25 mouse cellular contexts compared by ENCODE assay signal in genomic region chr11:79074611-79075010, GRCm38 (mm10).
A peak's percentile ranks its signal among the peaks of the same experiment; 100 is the strongest.
DNase-seq lines count a peak whose midpoint lies in the region; ATAC-seq and TF ChIP-seq lines count a peak whose summit lies in the region.
"Had no signal": no experiment of that assay in that cellular context is flagged by ENCODE, and none has a peak within 500 bp of the region (broad histone marks: within the 10 kb centered on the region; RNA-seq: fewer than 3 reads in every experiment).

No protein-coding gene starts in this region.

- H3K4me1 ChIP-seq in heart, embryonic 10.5 days = peaks cover 76% of the 10 kb centered on the region
- peaks cover 79% of the 10 kb centered on the region for H3K4me1 ChIP-seq in liver, embryonic 13.5 days (replicated peaks)
- peaks cover 40% of the 10 kb centered on the region for H3K4me1 ChIP-seq in liver, postnatal 0 days (ENCODE audit: insufficient read depth)
- peaks cover 100% of the 10 kb centered on the region for H3K4me1 ChIP-seq in megakaryocyte, embryonic 14.5 days

- H3K9me3 ChIP-seq in heart, embryonic 10.5 days = no peaks in the 10 kb centered on the region
- H3K9me3 ChIP-seq in liver, embryonic 13.5 days (replicated peaks) = no peaks in the 10 kb centered on the region
- H3K9me3 ChIP-seq in liver, postnatal 0 days (ENCODE audit: low read length) = no peaks in the 10 kb centered on the region
- H3K9me3 ChIP-seq in megakaryocyte, embryonic 14.5 days = no peaks in the 10 kb centered on the region
- H3K9me3 ChIP-seq: embryonic facial prominence, embryonic 13.5 days; embryonic facial prominence, embryonic 15.5 days; forebrain, embryonic 10.5 days; forebrain, embryonic 12.5 days had no signal

- WGBS in heart, embryonic 10.5 days = 87% methylated on average over 3 of the region's 3 CpGs
- 64% methylated on average over 3 of the region's 3 CpGs for WGBS in liver, embryonic 13.5 days (ENCODE audit: insufficient replicate concordance)
- 64% methylated on average over 3 of the region's 3 CpGs for whole genome bisulfite sequencing in liver, postnatal 0 days (ENCODE audit: insufficient replicate concordance)

- DNase-seq in heart, embryonic 10.5 days (ENCODE audit: low spot score) = no peak
- no peak for DNase-seq in heart, adult 9 months (ENCODE audit: low spot score in 2 of 2)
- no peak for DNase-seq in liver, embryonic 13.5 days
- no peak for DNase-seq in liver, postnatal 0 days
- DNase-seq in adrenal gland, postnatal 25 days = no peak
- DNase-seq: adrenal gland, adult 8-10 months; adrenal gland, postnatal 14 days; cerebellum, adult 11 months; cerebellum, adult 18-20 months; cerebellum, adult 8-10 months; cerebellum, adult 9-11 months; cerebellum, postnatal 14 days; cerebellum, postnatal 36 days; embryo, embryonic 11 days had no signal

- TF ChIP-seq CTCF in liver, postnatal 0 days (IDR thresholded peaks at IDR 0.05; ENCODE audit: low read depth) = no peak

- no peak for TF ChIP-seq EP300 in liver, postnatal 0 days (IDR thresholded peaks at IDR 0.05; ENCODE audit: low read depth)

- no peaks in the 10 kb centered on the region for H3K27me3 ChIP-seq in heart, embryonic 10.5 days (ENCODE audit: insufficient read depth, poor library complexity, severe bottlenecking)
- no peaks in the 10 kb centered on the region for H3K27me3 ChIP-seq in liver, embryonic 13.5 days
- H3K27me3 ChIP-seq in liver, postnatal 0 days (ENCODE audit: insufficient read depth, low read length) = no peaks in the 10 kb centered on the region
- H3K27me3 ChIP-seq in megakaryocyte, embryonic 14.5 days (replicated peaks) = no peaks in the 10 kb centered on the region
- H3K27me3 ChIP-seq: embryonic facial prominence, embryonic 13.5 days; embryonic facial prominence, embryonic 15.5 days; forebrain, embryonic 12.5 days; Patski had no signal

- peaks cover 14% of the 10 kb centered on the region for H3K36me3 ChIP-seq in heart, embryonic 10.5 days
- H3K36me3 ChIP-seq in liver, embryonic 13.5 days = 0 out of 2 replicates have a peak, but pooled peaks cover 2% of the 10 kb centered on the region
- H3K36me3 ChIP-seq in liver, postnatal 0 days (replicated peaks; ENCODE audit: insufficient read depth, low read length) = peaks cover 5% of the 10 kb centered on the region
- peaks cover 79% of the 10 kb centered on the region for H3K36me3 ChIP-seq in megakaryocyte, embryonic 14.5 days (replicated peaks; ENCODE audit: low read length)

- no peak for ATAC-seq in liver, embryonic 13.5 days (ENCODE audit: low read depth)
- no peak for ATAC-seq in liver, postnatal 0 days
- no peak for ATAC-seq in megakaryocyte, adult 5-6 weeks (ENCODE audit: poor library complexity, severe bottlenecking)
- ATAC-seq: activated CD4-positive, CD25-positive, alpha-beta regulatory T cell, adult 4 months; forebrain, embryonic 14.5 days; forebrain, embryonic 16.5 days; Patski had no signal

- H3K9ac ChIP-seq in liver, embryonic 13.5 days = peak overlapping the region; percentile 39
- H3K9ac ChIP-seq in liver, postnatal 0 days (replicated peaks) = no peak overlapping the region
- H3K9ac ChIP-seq: embryonic facial prominence, embryonic 13.5 days; embryonic facial prominence, embryonic 15.5 days; forebrain, embryonic 12.5 days had no signal

- peak overlapping the region; percentile 6; the same call in 1 of the 2 replicates for H3K4me2 ChIP-seq in liver, embryonic 13.5 days
- no peak overlapping the region for H3K4me2 ChIP-seq in liver, postnatal 0 days (ENCODE audit: low read depth, low read length)
- H3K4me2 ChIP-seq: embryonic facial prominence, embryonic 13.5 days; embryonic facial prominence, embryonic 15.5 days; forebrain, embryonic 12.5 days had no signal

- no peak overlapping the region for H3K4me3 ChIP-seq in heart, embryonic 10.5 days
- H3K4me3 ChIP-seq in liver, embryonic 13.5 days (replicated peaks) = no peak overlapping the region
- no peak overlapping the region for H3K4me3 ChIP-seq in liver, postnatal 0 days (ENCODE audit: low read depth, low read length)
- H3K4me3 ChIP-seq in megakaryocyte, embryonic 14.5 days (replicated peaks) = peak overlapping the region; percentile 68
- H3K4me3 ChIP-seq: embryonic facial prominence, embryonic 13.5 days; embryonic facial prominence, embryonic 15.5 days; erythroblast, embryonic 14.5 days; forebrain, embryonic 10.5 days; forebrain, embryonic 12.5 days had no signal

- H3K27ac ChIP-seq in heart, embryonic 10.5 days = peak overlapping the region; percentile 73; the same call in 1 of the 2 replicates
- H3K27ac ChIP-seq in liver, embryonic 13.5 days = peak overlapping the region; percentile 98
- no peak overlapping the region for H3K27ac ChIP-seq in liver, postnatal 0 days (ENCODE audit: low read depth)
- H3K27ac ChIP-seq: embryonic facial prominence, embryonic 13.5 days; embryonic facial prominence, embryonic 15.5 days; forebrain, embryonic 10.5 days; forebrain, embryonic 12.5 days had no signal
